Mouse (Mus musculus) heart, embryonic 16.5 days (tissue): ENCODE measurements around the gene Gsto1. TPM values are rescaled to one million over a fixed set of nuclear protein-coding genes. Genes with fewer than 3 reads are reported as not detected.

ENCODE experiments used
- ATAC-seq: fragments of 200-750 bp; cut with Nextera tagmentation; replicated peaks from 2 replicates; pipeline ENCODE4 v1.8.0; 2017; ENCODE audit warnings: moderate number of reproducible peaks; ENCODE audit not compliant: insufficient read depth, low FRiP score; ENCODE audit errors: extremely low read depth
- H3K27ac ChIP-seq: fragments of 300-500 bp; sonication (generic); 2 replicates; pipeline ENCODE4 v1.5.1; 2014; ENCODE audit warnings: mild to moderate bottlenecking, low read length, control low read depth, moderate library complexity
- H3K27me3 ChIP-seq: fragments of 300-500 bp; sonication (generic); 2 replicates; pipeline ENCODE4 v1.6.1; 2014; ENCODE audit warnings: low read length, mixed read lengths; ENCODE audit not compliant: control insufficient read depth, insufficient read depth
- H3K36me3 ChIP-seq: fragments of 300-500 bp; sonication (generic); 2 replicates; pipeline ENCODE4 v1.6.1; 2014; ENCODE audit not compliant: control insufficient read depth, insufficient read depth
- H3K4me1 ChIP-seq: fragments of 300-500 bp; sonication (generic); 2 replicates; pipeline ENCODE4 v1.6.1; 2014; ENCODE audit warnings: low read length, mixed read lengths; ENCODE audit not compliant: control insufficient read depth, insufficient read depth
- H3K4me2 ChIP-seq: fragments of 300-500 bp; sonication (generic); 2 replicates; pipeline ENCODE4 v1.6.1; 2014; ENCODE audit warnings: low read depth, mild to moderate bottlenecking, control low read depth, low read length
- H3K4me3 ChIP-seq: fragments of 300-500 bp; sonication (generic); 2 replicates; pipeline ENCODE4 v1.5.1; 2014; ENCODE audit warnings: mild to moderate bottlenecking, control low read depth, low read length
- H3K9ac ChIP-seq: fragments of 300-500 bp; sonication (generic); 2 replicates; pipeline ENCODE4 v1.6.1; 2014; ENCODE audit warnings: low read length, control low read depth
- H3K9me3 ChIP-seq: fragments of 300-500 bp; sonication (generic); replicated peaks from 2 replicates; pipeline ENCODE4 v1.6.1; 2016; ENCODE audit warnings: low read length; ENCODE audit not compliant: control insufficient read depth
- WGBS: fragments of 180-500 bp; shearing (Covaris S2); extraction: QIAGEN DNeasy Blood & Tissue Kit; methylation state at CpG from one replicate; pipeline ENCODE4 v1.1.7; 2014; 5-methylcytosine and 5-hydroxymethylcytosine counted together
- polyA plus RNA-seq: library from polyadenylated mRNA; unstranded; fragments of >200 nt; fragmentation: Nextera tagmentation; extraction: Ambion mirVana; gene quantifications from 2 replicates; pipeline ENCODE4 v1.2.1, GENCODE M21; 2015

Gsto1 gene
- polyA plus RNA-seq, 1 experiment from 2014 or later, result 121 TPM

DNA sequence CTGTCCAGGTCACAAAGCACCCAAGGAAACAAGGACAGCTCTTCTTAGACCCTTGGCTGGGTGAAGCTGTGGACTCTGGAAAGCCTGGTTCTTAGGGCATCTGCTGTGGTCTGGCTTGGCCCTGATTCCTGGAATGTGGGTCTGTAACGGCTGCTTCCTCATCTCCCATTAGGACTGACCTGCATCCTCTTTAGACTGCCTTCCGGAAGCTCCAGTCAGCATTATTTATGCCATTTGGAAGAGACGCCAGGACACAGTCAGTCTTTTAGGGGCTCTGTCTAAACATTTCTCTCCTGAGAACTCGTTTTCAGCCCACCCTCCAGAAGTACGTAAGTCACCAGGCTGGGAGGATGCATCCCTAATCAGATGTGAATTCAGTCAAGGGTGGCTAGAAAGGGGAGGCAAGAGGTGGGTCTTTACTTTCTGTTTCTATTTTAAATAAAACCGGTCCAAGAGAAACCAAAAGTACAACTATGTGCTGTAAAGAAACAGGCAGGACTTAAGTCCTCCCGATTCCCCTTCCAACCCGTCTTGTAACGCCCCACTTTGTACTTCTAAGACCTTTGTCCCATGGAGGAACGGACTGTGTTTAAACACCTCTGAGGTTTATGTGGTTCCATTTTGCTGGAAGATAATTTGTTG lies 35.8 kb downstream of the Gsto1 start:
- no peak overlapping the region; the same call in 1 of the 2 replicates for H3K4me3 ChIP-seq

GRCm38 (mm10) chr19:47891562-47892312 lies 37.0 kb downstream of the Gsto1 start:
- WGBS, result 58% methylated on average over 11 of the region's 11 CpGs
- Histone ChIP-seq H3K36me3 (peaks cover 24% of the 10 kb centered on the region), H3K4me2 (no peak overlapping the region), H3K27me3 (no peaks in the 10 kb centered on the region), H3K9me3 (no peaks in the 10 kb centered on the region), H3K4me1 (peaks cover 34% of the 10 kb centered on the region), H3K4me3 (no peak overlapping the region), H3K9ac (no peak overlapping the region), H3K27ac (peak overlapping the region; percentile 61)
- ATAC-seq, result peak; percentile 56

More for the DNA sequence above, 35.8 kb downstream of the Gsto1 start:
- Histone ChIP-seq H3K36me3 (peaks cover 12% of the 10 kb centered on the region), H3K27ac (peak overlapping the region; percentile 61), H3K4me2 (peak overlapping the region; percentile 42), H3K9ac (peak overlapping the region; percentile 35; the same call in 1 of the 2 replicates), H3K27me3 (no peaks in the 10 kb centered on the region), H3K9me3 (no peaks in the 10 kb centered on the region), H3K4me1 (peaks cover 45% of the 10 kb centered on the region)
- no peak for ATAC-seq
- WGBS, result 51% methylated on average over 10 of the region's 10 CpGs

- no peak for ATAC-seq
- Histone ChIP-seq H3K4me2 (no peak overlapping the region), H3K27me3 (no peaks in the 10 kb centered on the region), H3K4me1 (peaks cover 28% of the 10 kb centered on the region), H3K9me3 (no peaks in the 10 kb centered on the region), H3K36me3 (peaks cover 32% of the 10 kb centered on the region), H3K4me3 (no peak overlapping the region), H3K27ac (no peak overlapping the region), H3K9ac (no peak overlapping the region)
- 93% methylated on average over 6 of the region's 6 CpGs for WGBS
These were observed 38.3 kb downstream of the Gsto1 start for GRCm38 (mm10) chr19:47893092-47893491.

GRCm38 (mm10) chr19:47898472-47899079 lies 43.8 kb downstream of the Gsto1 start:
- Histone ChIP-seq H3K27me3 (no peaks in the 10 kb centered on the region), H3K9ac (no peak overlapping the region), H3K4me3 (no peak overlapping the region), H3K4me1 (peaks cover 34% of the 10 kb centered on the region), H3K27ac (no peak overlapping the region), H3K36me3 (peaks cover 30% of the 10 kb centered on the region), H3K9me3 (no peaks in the 10 kb centered on the region), H3K4me2 (no peak overlapping the region)
- WGBS, result 78% methylated on average over 8 of the region's 8 CpGs
- no peak for ATAC-seq

GRCm38 (mm10) chr19:47900012-47900411 lies 45.2 kb downstream of the Gsto1 start:
- Histone ChIP-seq H3K4me1 (peaks cover 37% of the 10 kb centered on the region), H3K36me3 (peaks cover 25% of the 10 kb centered on the region), H3K4me3 (no peak overlapping the region), H3K4me2 (no peak overlapping the region), H3K27me3 (no peaks in the 10 kb centered on the region), H3K27ac (no peak overlapping the region), H3K9ac (no peak overlapping the region), H3K9me3 (no peaks in the 10 kb centered on the region)
- ATAC-seq, result no peak
- WGBS, result 57% methylated on average over 6 of the region's 6 CpGs

- WGBS, result 67% methylated on average over 10 of the region's 10 CpGs
- Histone ChIP-seq H3K27me3 (no peaks in the 10 kb centered on the region), H3K4me3 (no peak overlapping the region), H3K36me3 (peaks cover 20% of the 10 kb centered on the region), H3K9ac (no peak overlapping the region), H3K27ac (no peak overlapping the region), H3K4me1 (peaks cover 43% of the 10 kb centered on the region), H3K9me3 (no peaks in the 10 kb centered on the region), H3K4me2 (no peak overlapping the region)
- ATAC-seq, result no peak
These were observed 45.8 kb downstream of the Gsto1 start for GRCm38 (mm10) chr19:47900558-47900957.

DNA sequence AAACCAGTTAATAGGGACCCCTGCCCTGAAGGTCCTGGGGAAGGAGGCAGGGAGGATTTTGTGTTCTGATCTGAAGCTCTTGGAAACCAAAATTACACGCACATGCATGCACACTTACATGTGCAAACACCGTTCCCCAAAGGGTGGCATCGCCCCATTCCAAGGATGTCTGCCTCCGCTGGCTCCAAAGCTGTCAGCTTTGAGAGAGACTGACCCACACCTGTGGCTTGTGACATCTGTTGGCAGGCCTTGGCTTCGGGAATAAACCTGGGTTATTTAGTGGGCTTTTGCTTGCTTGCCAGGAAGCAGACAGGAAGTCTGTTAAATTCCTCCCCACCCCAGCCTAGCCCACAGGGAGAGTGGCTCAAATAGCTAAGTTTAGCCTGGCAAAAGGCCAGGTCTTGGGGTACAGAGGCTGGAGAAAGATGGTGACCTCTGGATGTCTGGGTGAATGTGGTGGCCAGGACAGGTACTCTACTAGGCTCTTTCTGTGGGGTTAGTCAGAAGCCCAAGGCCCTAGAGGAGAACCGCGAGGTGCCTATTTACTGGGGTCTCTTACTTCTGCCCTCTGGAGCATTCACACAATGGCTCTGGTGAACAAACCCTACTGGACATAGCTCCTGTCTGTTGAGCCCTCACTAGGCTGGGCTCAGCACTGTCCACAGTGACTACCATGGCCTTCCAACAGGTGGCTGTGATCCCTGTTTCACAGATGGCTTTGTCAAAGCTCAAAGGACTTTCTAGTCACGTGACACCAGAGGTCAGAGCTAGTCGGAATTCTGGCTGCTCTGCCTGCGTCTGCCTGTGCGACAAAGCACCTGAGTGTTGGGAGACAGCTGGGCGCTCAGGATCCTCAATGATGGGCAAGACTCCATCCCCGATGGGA lies 47.8 kb downstream of the Gsto1 start:
- H3K4me3 ChIP-seq, result no peak overlapping the region
- whole genome bisulfite sequencing, result 50% methylated on average over 13 of the region's 13 CpGs
- H3K9me3 ChIP-seq, result no peaks in the 10 kb centered on the region
- peak; percentile 81 for ATAC-seq
- H3K36me3 ChIP-seq, result peaks cover 1% of the 10 kb centered on the region; the same call in 1 of the 2 replicates
- H3K9ac ChIP-seq, result peak overlapping the region; percentile 16
- H3K27ac ChIP-seq, result peak overlapping the region; percentile 84
- H3K27me3 ChIP-seq, result no peaks in the 10 kb centered on the region
- peaks cover 45% of the 10 kb centered on the region for H3K4me1 ChIP-seq
- peak overlapping the region; percentile 11; the same call in 1 of the 2 replicates for H3K4me2 ChIP-seq

GRCm38 (mm10) chr19:47903679-47904078 lies 48.9 kb downstream of the Gsto1 start:
- Histone ChIP-seq H3K4me2 (no peak overlapping the region), H3K9me3 (no peaks in the 10 kb centered on the region), H3K4me1 (peaks cover 47% of the 10 kb centered on the region), H3K36me3 (no peaks in the 10 kb centered on the region), H3K9ac (no peak overlapping the region), H3K27ac (peak overlapping the region; percentile 84), H3K4me3 (no peak overlapping the region), H3K27me3 (no peaks in the 10 kb centered on the region)
- 77% methylated on average over 3 of the region's 4 CpGs for WGBS
- ATAC-seq, result no peak
